Mouse (Mus musculus) stomach, postnatal 0 days (tissue): Measurements from ENCODE around the gene Plekha4.

ENCODE experiments used
- CTCF ChIP-seq: IDR thresholded peaks from 2 replicates; pipeline ENCODE4 v1.5.1; 2016; ENCODE audit warnings: antibody characterized with exemption, low read depth, mild to moderate bottlenecking, moderate library complexity
- EP300 ChIP-seq: optimal IDR thresholded peaks from 2 replicates; pipeline ENCODE3; 2016; ENCODE audit warnings: antibody characterized with exemption

- TF ChIP-seq CTCF (no peak), EP300 (no peak)
These were observed 27.7 kb upstream of the Plekha4 start for GRCm38 (mm10) chr7:45498427-45498826.
